Mouse (Mus musculus) right cerebral cortex, postnatal 25 days (tissue): ENCODE measurements at regions not wholly inside any gene's neighbourhood (a gene's known extent, or its start where the extent isn't known, plus 50 kb on each side); places are given as distances from the start of the nearest gene placed in this dataset.
A peak's percentile ranks its signal among the peaks of the same experiment; 100 is the strongest.
"Not testable (repeated sequence)": the region's sequence is repeated elsewhere in the genome, so short reads cannot be mapped to it uniquely, and the experiment has no call there.

Source experiments
- DNase-seq: peaks from one replicate; pipeline ENCODE4 v3.0.0; 2022

- peak; percentile 41 for DNase-seq
These were observed 221.0 kb downstream of the Grxcr1 start for GRCm38 (mm10) chr5:68252671-68253070.

- DNase-seq: no peak
These were observed 221.8 kb downstream of the Grxcr1 start for GRCm38 (mm10) chr5:68253476-68253875.

- no peak for DNase-seq
These were observed 222.5 kb downstream of the Grxcr1 start for GRCm38 (mm10) chr5:68254111-68254510.

- DNase-seq: no peak
These were observed 232.6 kb downstream of the Grxcr1 start for GRCm38 (mm10) chr5:68264206-68264605.

GRCm38 (mm10) chr5:68274271-68274670 lies 242.6 kb downstream of the Grxcr1 start:
- DNase-seq: no peak

- DNase-seq: no peak
These were observed 244.1 kb downstream of the Grxcr1 start for GRCm38 (mm10) chr5:68275558-68276263.

GRCm38 (mm10) chr5:68295774-68296173 lies 264.1 kb downstream of the Grxcr1 start:
- DNase-seq: not testable (repeated sequence)

- no peak for DNase-seq
These were observed 281.6 kb downstream of the Grxcr1 start for GRCm38 (mm10) chr5:68313187-68313586.

- DNase-seq: no peak
These were observed 287.3 kb downstream of the Grxcr1 start for GRCm38 (mm10) chr5:68318979-68319378.

- DNase-seq: no peak
These were observed 295.5 kb downstream of the Grxcr1 start for GRCm38 (mm10) chr5:68326998-68327593.

- DNase-seq: no peak
These were observed 297.7 kb downstream of the Grxcr1 start for GRCm38 (mm10) chr5:68329311-68329710.

- no peak for DNase-seq
These were observed 298.2 kb downstream of the Grxcr1 start for GRCm38 (mm10) chr5:68329828-68330227.

- no peak for DNase-seq
These were observed 319.3 kb downstream of the Grxcr1 start for GRCm38 (mm10) chr5:68350921-68351320.

GRCm38 (mm10) chr5:68351793-68352192 lies 320.2 kb downstream of the Grxcr1 start:
- DNase-seq: peak; percentile 5

- no peak for DNase-seq
These were observed 321.6 kb downstream of the Grxcr1 start for GRCm38 (mm10) chr5:68353211-68353610.

- DNase-seq: not testable (repeated sequence)
These were observed 322.2 kb downstream of the Grxcr1 start for GRCm38 (mm10) chr5:68353816-68354215.

GRCm38 (mm10) chr5:68361581-68362211 lies 330.1 kb downstream of the Grxcr1 start:
- DNase-seq: no peak

- DNase-seq: no peak
These were observed 341.4 kb downstream of the Grxcr1 start for GRCm38 (mm10) chr5:68373082-68373481.
